Mouse (Mus musculus) liver, adult (tissue): ENCODE results near the gene Ipo11.

Experiments
- GATA4 ChIP-seq: IDR thresholded peaks from 2 replicates; pipeline ENCODE4 v1.6.1; 2014; ENCODE audit warnings: mild to moderate bottlenecking, low read length; ENCODE audit not compliant: insufficient replicate concordance

The Ipo11 gene

DNA sequence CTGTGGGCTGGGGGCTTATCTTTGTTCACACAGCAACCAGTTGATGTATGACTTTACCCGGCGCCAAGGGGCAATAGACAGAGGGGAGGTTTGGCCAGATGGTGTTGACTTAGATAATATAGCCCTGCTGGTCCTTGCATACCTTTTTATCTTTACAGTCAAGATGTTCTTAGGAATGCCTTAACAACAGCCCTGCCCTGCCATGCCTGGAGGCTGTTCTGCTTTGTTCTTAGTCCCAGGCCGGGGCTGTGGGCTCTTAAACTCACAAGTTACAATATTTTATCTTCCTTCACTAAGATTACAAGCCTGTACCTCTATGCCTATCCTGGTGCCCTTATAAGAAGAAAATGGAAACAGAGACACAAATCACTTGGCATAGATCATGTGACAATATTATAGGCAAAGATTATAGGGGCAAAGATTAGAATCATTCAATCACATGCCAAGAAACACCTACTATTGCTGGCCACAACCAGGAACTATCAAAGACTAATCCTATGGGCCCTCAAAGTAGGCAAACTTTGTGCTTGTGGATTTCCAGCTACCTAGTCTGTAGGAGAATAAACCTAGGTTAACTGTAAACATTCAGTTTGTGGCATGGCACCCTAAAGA lies 23.5 kb downstream of the Ipo11 start:
- no peak for TF ChIP-seq GATA4

GRCm38 (mm10) chr13:106910096-106910495 lies 26.7 kb downstream of the Ipo11 start:
- TF ChIP-seq GATA4 = no peak

DNA sequence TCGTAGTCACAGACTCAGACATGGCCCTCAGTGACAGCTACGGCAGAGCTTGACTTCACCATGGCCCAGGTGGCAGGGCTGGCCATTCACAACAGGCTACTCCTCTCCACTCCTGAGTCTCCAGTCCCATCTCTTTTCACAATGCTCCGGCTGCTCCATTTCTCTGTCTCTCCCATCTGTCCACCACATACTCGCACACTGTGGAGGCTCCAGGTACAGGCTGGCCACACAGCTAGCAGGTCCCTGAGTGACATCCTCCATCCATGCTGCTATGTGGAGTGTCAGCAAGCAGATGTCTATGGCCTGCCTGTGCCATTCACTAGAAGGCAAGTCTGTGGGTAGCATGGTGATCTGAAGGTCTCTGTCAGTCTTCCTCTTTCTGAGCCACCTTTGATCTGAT lies 29.5 kb downstream of the Ipo11 start:
- no peak for TF ChIP-seq GATA4

DNA sequence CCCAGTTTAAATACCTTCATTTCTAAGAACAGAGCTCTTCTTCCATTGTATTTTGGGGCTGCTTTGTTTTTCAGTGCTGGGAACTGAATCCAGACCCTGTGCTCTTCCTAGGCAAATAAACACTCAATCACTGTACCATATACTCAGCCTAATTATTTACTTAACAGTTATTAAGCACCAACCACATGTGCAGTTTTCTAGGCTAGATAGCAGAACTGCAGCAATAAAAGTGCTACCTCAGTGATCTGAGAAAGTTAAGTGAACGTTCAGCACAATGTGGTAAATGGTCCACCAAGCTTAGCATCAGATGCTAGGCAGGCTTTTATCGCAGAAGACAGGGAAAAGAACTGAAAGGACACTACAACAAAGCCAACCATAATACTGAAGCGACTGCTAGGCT lies 32.1 kb downstream of the Ipo11 start:
- no peak for TF ChIP-seq GATA4

DNA sequence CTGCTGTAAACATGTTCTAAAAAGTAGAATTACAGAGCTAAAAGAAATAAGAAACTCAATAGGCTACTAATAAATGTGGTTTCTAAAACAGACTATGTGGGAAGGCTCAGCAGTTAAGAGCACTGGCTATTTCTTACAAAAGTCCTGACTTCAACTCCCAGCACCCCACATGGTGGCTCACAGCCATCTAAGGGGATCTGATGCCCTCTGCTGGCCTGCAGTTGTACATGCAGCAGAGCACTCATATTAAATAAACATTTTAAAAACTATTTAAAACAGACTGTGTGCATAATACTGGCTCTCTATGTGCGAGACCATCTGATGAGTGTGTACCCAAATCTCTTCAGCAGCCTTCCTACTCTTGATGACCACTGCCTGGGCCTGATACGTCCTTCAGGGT lies 42.5 kb downstream of the Ipo11 start:
- no peak for TF ChIP-seq GATA4

DNA sequence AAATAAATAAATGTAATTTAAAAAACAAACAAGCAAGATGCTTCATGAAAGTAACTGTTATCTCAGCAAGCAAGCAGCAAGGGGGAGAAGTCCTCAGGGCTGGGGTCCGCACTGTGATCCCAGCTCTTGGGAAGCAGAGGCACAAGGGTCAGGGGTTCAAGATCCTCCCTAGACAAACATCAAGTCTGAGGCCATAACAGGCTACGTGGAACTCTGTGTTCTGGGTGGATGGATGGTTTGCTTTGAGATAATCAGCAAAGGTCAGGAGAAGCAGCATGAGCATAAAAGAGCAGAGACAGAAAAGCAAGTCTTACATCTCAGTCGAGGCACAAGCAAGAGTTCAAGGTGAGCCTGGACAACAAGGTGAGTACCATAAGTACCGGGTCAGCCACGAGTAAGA lies 43.1 kb downstream of the Ipo11 start:
- TF ChIP-seq GATA4 = no peak

DNA sequence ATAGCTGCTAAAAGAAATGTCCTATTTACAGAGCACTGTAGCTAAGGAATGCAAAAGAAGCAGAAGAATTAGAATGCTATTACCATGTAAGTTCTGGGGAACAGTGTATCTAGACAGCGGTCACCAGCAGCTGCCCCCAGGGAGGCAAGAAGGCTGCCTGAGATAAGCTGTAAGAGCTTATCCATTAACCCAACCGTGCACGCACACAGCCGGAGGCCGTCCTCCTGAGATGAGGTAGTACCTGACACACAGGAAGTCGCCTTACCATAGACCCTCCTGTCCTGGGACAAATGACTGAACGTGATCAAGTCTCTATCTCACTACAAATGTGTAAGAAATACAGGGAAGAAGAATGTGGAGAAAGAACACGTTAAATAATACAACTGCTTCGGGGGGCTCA lies 43.6 kb downstream of the Ipo11 start:
- no peak for TF ChIP-seq GATA4

DNA sequence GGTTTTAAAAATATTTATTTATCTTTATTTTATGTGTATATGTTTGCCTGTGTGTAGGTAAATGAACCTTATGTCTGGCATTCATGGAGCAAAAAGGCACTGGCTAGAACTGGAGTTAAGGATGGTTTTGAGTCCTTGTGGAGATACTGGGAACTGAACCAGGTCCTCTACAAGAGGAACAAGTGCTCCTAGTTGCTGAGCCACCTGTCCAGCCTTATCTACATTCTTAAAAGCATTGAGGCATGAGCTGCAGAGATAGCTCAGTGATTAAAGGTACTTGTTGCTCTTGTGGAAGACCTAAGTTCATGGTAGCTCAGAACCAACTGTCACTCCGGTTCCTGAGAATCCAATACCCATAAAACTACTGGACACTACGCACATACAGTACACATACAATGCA lies 49.4 kb downstream of the Ipo11 start:
- no peak for TF ChIP-seq GATA4

GRCm38 (mm10) chr13:106884249-106884648 lies 52.5 kb downstream of the Ipo11 start:
- TF ChIP-seq GATA4 = no peak

DNA sequence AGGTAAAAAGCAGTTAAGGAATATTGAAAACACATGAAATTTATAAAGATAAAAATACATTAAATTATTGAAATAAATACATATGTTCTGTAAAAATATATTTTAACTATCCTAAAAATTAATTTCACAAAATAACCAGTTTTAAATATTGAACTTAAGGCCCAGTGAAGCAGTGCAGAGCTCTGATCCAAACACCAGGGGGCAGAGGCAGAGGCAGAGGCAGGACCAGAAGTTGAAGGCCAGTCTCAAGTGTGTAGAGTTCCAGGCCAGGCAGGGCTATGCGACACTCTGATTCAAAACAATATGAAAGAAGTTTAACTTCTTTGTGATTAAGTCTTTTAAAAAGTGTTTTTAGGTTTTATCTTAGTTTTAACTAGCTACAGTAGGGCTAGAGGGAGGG lies 60.5 kb downstream of the Ipo11 start:
- TF ChIP-seq GATA4 = no peak

GRCm38 (mm10) chr13:106865547-106865946 lies 71.2 kb downstream of the Ipo11 start:
- peak; percentile 72; the same call in 1 of the 2 replicates for TF ChIP-seq GATA4

DNA sequence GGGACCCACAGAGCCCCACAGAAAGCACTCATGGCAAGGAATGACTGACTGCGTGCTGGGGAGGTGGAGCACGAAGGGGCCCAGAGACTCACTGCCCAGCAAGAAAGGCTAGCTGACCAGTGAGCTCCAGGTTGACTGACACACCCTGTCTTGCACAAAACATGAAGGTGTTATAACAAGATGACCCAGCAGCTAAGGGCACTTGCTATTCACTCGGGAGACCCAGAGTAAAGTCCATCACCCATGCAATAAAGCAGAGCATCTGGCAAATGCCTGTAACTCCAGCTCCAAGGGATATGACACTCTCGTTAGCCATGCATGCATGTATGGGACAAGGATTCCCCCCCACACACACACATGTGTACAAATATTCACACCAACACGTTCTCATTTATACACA lies 78.0 kb downstream of the Ipo11 start:
- TF ChIP-seq GATA4 = no peak

GRCm38 (mm10) chr13:106856556-106856955 lies 80.2 kb downstream of the Ipo11 start:
- TF ChIP-seq GATA4 = no peak

DNA sequence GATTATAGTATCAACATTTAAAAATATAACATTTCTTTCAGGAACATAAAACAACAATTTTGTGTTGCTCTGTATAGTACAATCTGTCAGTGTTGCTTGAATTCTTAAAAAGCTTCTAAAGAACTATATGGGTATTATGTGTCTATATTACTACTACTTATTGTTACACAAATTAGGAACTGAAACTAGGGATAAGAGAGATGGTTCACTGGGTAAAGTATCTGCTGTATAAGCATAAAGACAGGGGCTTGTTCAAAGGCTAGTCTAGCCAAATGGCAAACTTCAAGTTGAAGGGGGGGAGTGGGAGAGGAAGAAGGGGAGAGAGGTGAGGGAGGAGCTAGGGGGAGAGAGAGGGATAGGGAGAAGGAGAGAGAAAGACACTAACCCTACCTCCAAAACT lies 89.2 kb downstream of the Ipo11 start:
- TF ChIP-seq GATA4 = no peak

DNA sequence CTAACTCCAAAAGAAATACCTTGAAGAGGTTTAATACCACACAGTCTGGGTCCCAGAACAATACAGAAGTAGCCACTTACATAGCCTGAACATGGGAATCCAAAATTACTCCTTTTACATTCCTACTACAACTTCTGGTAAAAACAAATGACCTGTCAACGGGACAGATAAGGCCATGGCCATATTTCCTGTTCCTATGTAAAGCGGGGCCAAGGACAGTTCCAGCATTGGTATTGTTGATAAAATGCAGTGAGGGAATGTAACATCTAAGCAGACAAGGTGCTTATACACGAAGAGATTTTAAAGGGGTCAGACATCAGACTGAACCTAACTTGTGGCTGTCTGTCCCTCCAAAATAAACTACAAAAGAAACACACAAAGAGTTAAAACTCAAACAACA lies 91.8 kb downstream of the Ipo11 start:
- peak; percentile 93; the same call in 1 of the 2 replicates for TF ChIP-seq GATA4

GRCm38 (mm10) chr13:106842542-106842941 lies 94.2 kb downstream of the Ipo11 start:
- TF ChIP-seq GATA4 = no peak

GRCm38 (mm10) chr13:106838778-106839177 lies 98.0 kb downstream of the Ipo11 start:
- TF ChIP-seq GATA4 = no peak

GRCm38 (mm10) chr13:106836527-106836879 lies 100.3 kb downstream of the Ipo11 start:
- TF ChIP-seq GATA4 = no peak

GRCm38 (mm10) chr13:106835844-106836526 lies 100.8 kb downstream of the Ipo11 start:
- TF ChIP-seq GATA4 = peak; percentile 67; the same call in 1 of the 2 replicates
